Mouse (Mus musculus) induced T-regulatory cell, adult 2 months (primary cell): ENCODE data around the gene Galnt2.

Experiments used
- DNase-seq: peaks from one replicate; pipeline ENCODE4 v3.0.0-alpha.2; 2012; ENCODE audit warnings: low read depth

Gene Galnt2

GRCm38 (mm10) chr8:124375168-124375567 lies 144.0 kb downstream of the Galnt2 start:
- no peak for DNase-seq

GRCm38 (mm10) chr8:124375727-124376126 lies 144.5 kb downstream of the Galnt2 start:
- DNase-seq, result no peak

GRCm38 (mm10) chr8:124376406-124376805 lies 145.2 kb downstream of the Galnt2 start:
- no peak for DNase-seq

GRCm38 (mm10) chr8:124379289-124379688 lies 148.1 kb downstream of the Galnt2 start:
- no peak for DNase-seq

GRCm38 (mm10) chr8:124382235-124382634 lies 151.0 kb downstream of the Galnt2 start:
- no peak for DNase-seq

GRCm38 (mm10) chr8:124384336-124384735 lies 153.1 kb downstream of the Galnt2 start:
- DNase-seq, result no peak

- no peak for DNase-seq
Measured at GRCm38 (mm10) chr8:124386225-124386899, 155.2 kb downstream of the Galnt2 start.

- DNase-seq, result no peak
Measured at GRCm38 (mm10) chr8:124389495-124389894, 158.3 kb downstream of the Galnt2 start.

GRCm38 (mm10) chr8:124391191-124391590 lies 160.0 kb downstream of the Galnt2 start:
- no peak for DNase-seq

GRCm38 (mm10) chr8:124392271-124393012 lies 161.3 kb downstream of the Galnt2 start:
- no peak for DNase-seq

GRCm38 (mm10) chr8:124393013-124393412 lies 161.8 kb downstream of the Galnt2 start:
- no peak for DNase-seq

- peak; percentile 29 for DNase-seq
Measured at GRCm38 (mm10) chr8:124393927-124394326, 162.7 kb downstream of the Galnt2 start.

GRCm38 (mm10) chr8:124394951-124395350 lies 163.8 kb downstream of the Galnt2 start:
- no peak for DNase-seq
